Comparison of ENCODE assay signal across 12 mouse cellular contexts in genomic region chr9:63711580-63712230, GRCm38 (mm10). TPM values are rescaled to one million over a fixed set of nuclear protein-coding genes. Genes with fewer than 3 reads are reported as not detected.
DNase-seq lines count a peak whose midpoint lies in the region; ATAC-seq and TF ChIP-seq lines count a peak whose summit lies in the region.
"Had no signal": no experiment of that assay in that cellular context is flagged by ENCODE, and none has a peak within 500 bp of the region (broad histone marks: within the 10 kb centered on the region; RNA-seq: fewer than 3 reads in every experiment).

No protein-coding gene starts in this region.

- H3K4me3 ChIP-seq in heart, embryonic 16.5 days (ENCODE audit: low read length): no peak overlapping the region
- H3K4me3 ChIP-seq in intestine, embryonic 16.5 days (ENCODE audit: low read length): no peak overlapping the region
- no peak overlapping the region for H3K4me3 ChIP-seq in left cerebral cortex, adult 2 months
- H3K4me3 ChIP-seq: liver, embryonic 15.5 days; myocyte had no signal

- peaks cover 7% of the 10 kb centered on the region; the same call in 1 of the 2 replicates for H3K9me3 ChIP-seq in heart, embryonic 16.5 days (replicated peaks; ENCODE audit: control insufficient read depth, low read length)
- 0 out of 2 replicates have a peak, but pooled peaks cover 4% of the 10 kb centered on the region for H3K9me3 ChIP-seq in intestine, embryonic 16.5 days (ENCODE audit: control insufficient read depth, low read length)
- H3K9me3 ChIP-seq: liver, embryonic 15.5 days had no signal

- peak overlapping the region; percentile 41 for H3K27ac ChIP-seq in heart, embryonic 16.5 days (ENCODE audit: low read length)
- no peak overlapping the region for H3K27ac ChIP-seq in intestine, embryonic 16.5 days (ENCODE audit: low read length)
- H3K27ac ChIP-seq in left cerebral cortex, adult 2 months: no peak overlapping the region
- H3K27ac ChIP-seq: hindbrain, postnatal 0 days; liver, embryonic 15.5 days had no signal

- no peaks in the 10 kb centered on the region for H3K27me3 ChIP-seq in heart, embryonic 16.5 days (ENCODE audit: control insufficient read depth, insufficient read depth, low read length)
- H3K27me3 ChIP-seq in intestine, embryonic 16.5 days (replicated peaks; ENCODE audit: control insufficient read depth, insufficient read depth, low read length): no peaks in the 10 kb centered on the region
- H3K27me3 ChIP-seq: liver, embryonic 15.5 days had no signal

- peaks cover 55% of the 10 kb centered on the region for H3K4me1 ChIP-seq in heart, embryonic 16.5 days (ENCODE audit: control insufficient read depth, insufficient read depth, low read length)
- H3K4me1 ChIP-seq in intestine, embryonic 16.5 days (ENCODE audit: control insufficient read depth, insufficient read depth, low read length): peaks cover 39% of the 10 kb centered on the region

- peak; percentile 97 for DNase-seq in heart, adult 11 months
- no peak for DNase-seq in heart, postnatal 36 days
- DNase-seq in adipocyte (ENCODE audit: low spot score) (peak; percentile 68), liver (no peak)
- peak; percentile 85 for DNase-seq in lung, postnatal 10 days
- no peak for DNase-seq in left cerebral cortex, adult 2 months (ENCODE audit: extremely low spot score in 1 of 2, low spot score in 2 of 2)
- DNase-seq: right cerebral cortex, adult 18-20 months had no signal

- intact Hi-C loops in heart, postnatal 36 days (cut with DNase I): no loop called here
- intact Hi-C loops in left cerebral cortex, adult 2 months (cut with DNase I): no loop called here

- H3K9ac ChIP-seq in heart, embryonic 16.5 days (ENCODE audit: low read length): no peak overlapping the region
- no peak overlapping the region for H3K9ac ChIP-seq in intestine, embryonic 16.5 days (ENCODE audit: low read depth, low read length)
- H3K9ac ChIP-seq: liver, embryonic 15.5 days had no signal

- 0 out of 2 replicates have a peak, but pooled peaks cover 5% of the 10 kb centered on the region for H3K36me3 ChIP-seq in heart, embryonic 16.5 days (ENCODE audit: control insufficient read depth, insufficient read depth)
- H3K36me3 ChIP-seq in intestine, embryonic 16.5 days (ENCODE audit: control insufficient read depth, insufficient read depth, low read length): peaks cover 5% of the 10 kb centered on the region

- 50% methylated on average over 13 of the region's 13 CpGs for WGBS in heart, embryonic 16.5 days
- 74% methylated on average over 13 of the region's 13 CpGs for WGBS in intestine, embryonic 16.5 days

- no peak overlapping the region for H3K4me2 ChIP-seq in heart, embryonic 16.5 days (ENCODE audit: low read depth, low read length)
- H3K4me2 ChIP-seq in intestine, embryonic 16.5 days (ENCODE audit: low read depth, low read length): no peak overlapping the region
- H3K4me2 ChIP-seq: liver, embryonic 15.5 days had no signal

- no peak for TF ChIP-seq CTCF in left cerebral cortex, adult 2 months (IDR thresholded peaks at IDR 0.05)

- no peak for ATAC-seq in heart, embryonic 16.5 days (replicated peaks; ENCODE audit: extremely low read depth, insufficient read depth, low FRiP score)
- no peak for ATAC-seq in intestine, embryonic 16.5 days
- ATAC-seq: hindbrain, postnatal 0 days had no signal

RNA-seq across cellular contexts. Expression of gene Smad3, which starts 46.1 kb away (rescaled TPM):
- 10 to 100 TPM; 12.5 to 13.2 TPM for total RNA-seq in heart, postnatal 36 days (2021)
- 12.5 and 13.7 TPM in 2 replicates for polyA plus RNA-seq in heart, embryonic 16.5 days (2015; fragmentation: Nextera tagmentation; extraction: Ambion mirVana)
- polyA plus RNA-seq in intestine, embryonic 16.5 days (2015; fragmentation: Nextera tagmentation; extraction: Ambion mirVana): 10.9 and 11.8 TPM in 2 replicates
- total RNA-seq in left cerebral cortex, adult 2 months (2021): 10 to 100 TPM; 60.0 to 69.0 TPM

Comparison
In these comparisons a context has a peak if more than half of its experiments do, and no peak if none do; other contexts are left out.
1. DNase-seq: peak in heart, adult 11 months (single experiment), adipocyte (single experiment) and lung, postnatal 10 days (single experiment); none in heart, postnatal 36 days (0 of 2), liver (single experiment) and left cerebral cortex, adult 2 months (0 of 2).
2. RNA of gene Smad3, which starts 46.1 kb away (total RNA-seq): 60.0 to 69.0 TPM in left cerebral cortex, adult 2 months; 12.5 to 13.2 TPM in heart, postnatal 36 days; every median in the first group is over 4 times any median in the second.